ENCODE assay signal across 8 mouse cellular contexts in the genomic region with DNA sequence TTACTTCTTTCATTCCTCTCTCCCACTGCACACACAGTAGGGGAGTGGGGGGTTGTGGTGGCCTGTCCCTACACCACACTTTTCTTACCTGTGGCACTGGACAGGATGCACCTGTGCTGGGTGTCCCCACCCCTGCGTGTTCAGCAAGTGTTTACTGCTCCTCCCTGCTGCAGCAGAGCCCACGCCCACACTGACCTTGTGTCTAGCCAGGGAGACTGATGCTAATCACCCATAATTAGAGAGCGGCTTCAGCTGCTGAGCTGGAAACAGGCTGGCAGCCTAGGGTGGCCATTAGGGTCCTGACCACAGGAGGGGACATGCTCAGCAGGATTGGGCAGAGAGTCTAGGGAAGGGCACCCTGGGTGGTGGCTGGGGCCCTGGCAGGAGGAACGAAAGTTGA. TPM values are rescaled to one million over a fixed set of nuclear protein-coding genes. Genes with fewer than 3 reads are reported as not detected.
DNase-seq lines count a peak whose midpoint lies in the region; ATAC-seq and TF ChIP-seq lines count a peak whose summit lies in the region.

No protein-coding gene starts in this region.

- intact Hi-C loops in gastrocnemius, adult 2 months (cut with DNase I): no loop called here

- H3K4me3 ChIP-seq in gastrocnemius, adult 2 months: no peak overlapping the region

- no peak for ATAC-seq in inflammation-experienced regulatory T-cells, adult 6 months

- DNase-seq in gastrocnemius, adult 2 months: no peak
- no peak for DNase-seq in gastrocnemius, postnatal 4 days (ENCODE audit: low spot score in 2 of 2)
- peak; percentile 18 to 46 for DNase-seq in thymus, postnatal 36 days
- DNase-seq in thymus, postnatal 14 days: no peak
- peak; percentile 14 for DNase-seq in kidney, postnatal 14 days
- DNase-seq in frontal cortex, adult 2 months (ENCODE audit: extremely low spot score in 1 of 2, low spot score in 1 of 2): no peak
- DNase-seq in layer of hippocampus, adult 8-10 months (ENCODE audit: low spot score in 2 of 2): no peak

- no peak for TF ChIP-seq CTCF in gastrocnemius, adult 2 months (IDR thresholded peaks at IDR 0.05)

- peak overlapping the region; percentile 98 for H3K27ac ChIP-seq in gastrocnemius, adult 2 months

RNA-seq across cellular contexts. Expression of gene Lsm4, which starts 1.7 kb away (rescaled TPM):
- total RNA-seq in gastrocnemius, adult 2 months (2021): 10 to 100 TPM; 61.7 to 65.6 TPM
- total RNA-seq in gastrocnemius, postnatal 4 days (2021): 10 to 100 TPM; 70.1 to 84.7 TPM
- polyA plus RNA-seq in frontal cortex, adult 2 months (2012; rRNA removed): 113 and 128 TPM in 2 replicates
- 100 to 1,000 TPM in 1 of 3 experiments, 10 to 100 TPM in 2; 79.0 to 128 (median 97.8) TPM for polyA plus RNA-seq in inflammation-experienced regulatory T-cells, adult 6 months (2017; shearing (Covaris generic))
- 10 to 100 TPM; 57.1 to 66.2 (median 64.1) TPM for total RNA-seq in layer of hippocampus, adult 8-10 months (2022)

RNA-seq across cellular contexts. Expression of gene Pgpep1, which starts 14.5 kb away (rescaled TPM):
- total RNA-seq in gastrocnemius, adult 2 months (2021): 10 to 100 TPM in 1 of 2 experiments, 1 to 10 TPM in 1; 9.3 to 22.5 TPM
- total RNA-seq in gastrocnemius, postnatal 4 days (2021): 10 to 100 TPM; 41.4 to 47.0 TPM
- polyA plus RNA-seq in frontal cortex, adult 2 months (2012; rRNA removed): 17.2 and 25.8 TPM in 2 replicates
- 1 to 10 TPM; 3.8 to 6.4 (median 4.8) TPM for polyA plus RNA-seq in inflammation-experienced regulatory T-cells, adult 6 months (2017; shearing (Covaris generic))
- total RNA-seq in layer of hippocampus, adult 8-10 months (2022): 10 to 100 TPM; 19.8 to 34.7 (median 23.3) TPM

RNA-seq across cellular contexts. Expression of gene Jund, which starts 24.0 kb away (rescaled TPM):
- 10 to 100 TPM; 35.5 to 54.5 TPM for total RNA-seq in gastrocnemius, adult 2 months (2021)
- total RNA-seq in gastrocnemius, postnatal 4 days (2021): 100 to 1,000 TPM; 201 to 228 TPM
- 226 and 228 TPM in 2 replicates for polyA plus RNA-seq in frontal cortex, adult 2 months (2012; rRNA removed)
- polyA plus RNA-seq in inflammation-experienced regulatory T-cells, adult 6 months (2017; shearing (Covaris generic)): 10 to 100 TPM; 13.9 to 23.2 (median 16.6) TPM
- total RNA-seq in layer of hippocampus, adult 8-10 months (2022): 100 to 1,000 TPM; 149 to 190 (median 160) TPM

RNA-seq across cellular contexts. Expression of gene Iqcn, which starts 28.5 kb away (rescaled TPM):
- total RNA-seq in gastrocnemius, adult 2 months (2021): not detected
- total RNA-seq in gastrocnemius, postnatal 4 days (2021): not detected
- 0.32 and 0.40 TPM in 2 replicates for polyA plus RNA-seq in frontal cortex, adult 2 months (2012; rRNA removed)
- not detected for polyA plus RNA-seq in inflammation-experienced regulatory T-cells, adult 6 months (2017; shearing (Covaris generic))
- total RNA-seq in layer of hippocampus, adult 8-10 months (2022): under 1 TPM in 2 of 4 experiments, not detected in 2; 0.14 to 0.16 TPM

RNA-seq across cellular contexts. Expression of gene Gdf15, which starts 42.5 kb away (rescaled TPM):
- total RNA-seq in gastrocnemius, adult 2 months (2021): under 1 TPM in 1 of 2 experiments, not detected in 1; 0.28 TPM
- total RNA-seq in gastrocnemius, postnatal 4 days (2021): under 1 TPM; 0.32 to 0.39 TPM
- polyA plus RNA-seq in frontal cortex, adult 2 months (2012; rRNA removed): 0.15 and 0.20 TPM in 2 replicates
- not detected for polyA plus RNA-seq in inflammation-experienced regulatory T-cells, adult 6 months (2017; shearing (Covaris generic))
- total RNA-seq in layer of hippocampus, adult 8-10 months (2022): not detected

Comparison
In these comparisons a context has a peak if more than half of its experiments do, and no peak if none do; other contexts are left out.
1. DNase-seq: peak in thymus, postnatal 36 days (2 of 2) and kidney, postnatal 14 days (single experiment); none in gastrocnemius, adult 2 months (single experiment), gastrocnemius, postnatal 4 days (0 of 2), thymus, postnatal 14 days (single experiment), frontal cortex, adult 2 months (0 of 2) and layer of hippocampus, adult 8-10 months (0 of 2).